Mouse (Mus musculus) limb, embryonic 14.5 days (tissue): ENCODE measurements around the gene Fam131c. TPM values are rescaled to one million over a fixed set of nuclear protein-coding genes. Genes with fewer than 3 reads are reported as not detected.

Experiments used
- ATAC-seq: fragments of 200-750 bp; cut with Nextera tagmentation; 2 replicates; pipeline ENCODE4 v1.8.0; 2017; ENCODE audit warnings: low read depth, moderate number of reproducible peaks, moderate TSS enrichment; ENCODE audit not compliant: low FRiP score
- DNase-seq: peaks from one replicate; pipeline ENCODE4 v3.0.0-alpha.2; 2015; ENCODE audit warnings: low spot score
- H3K27ac ChIP-seq: fragments of 300-500 bp; sonication (generic); replicated peaks from 2 replicates; pipeline ENCODE4 v1.5.1; 2014; ENCODE audit warnings: low read depth, mild to moderate bottlenecking, low read length, moderate library complexity, mixed read lengths
- H3K27me3 ChIP-seq: fragments of 300-500 bp; sonication (generic); 2 replicates; pipeline ENCODE4 v1.6.1; 2014; ENCODE audit warnings: low read length, mixed read lengths; ENCODE audit not compliant: control insufficient read depth, insufficient read depth
- H3K36me3 ChIP-seq: fragments of 300-500 bp; sonication (generic); 2 replicates; pipeline ENCODE4 v1.6.1; 2014; ENCODE audit warnings: mild to moderate bottlenecking, low read length, moderate library complexity, mixed read lengths; ENCODE audit not compliant: control insufficient read depth, insufficient read depth
- H3K4me1 ChIP-seq: fragments of 300-500 bp; sonication (generic); 2 replicates; pipeline ENCODE4 v1.6.1; 2014; ENCODE audit warnings: antibody characterized with exemption, low read length, mixed read lengths; ENCODE audit not compliant: control insufficient read depth, insufficient read depth
- H3K4me2 ChIP-seq: fragments of 300-500 bp; sonication (generic); replicated peaks from 2 replicates; pipeline ENCODE4 v1.6.1; 2014; ENCODE audit warnings: low read depth, mild to moderate bottlenecking, low read length, moderate library complexity; ENCODE audit not compliant: severe bottlenecking
- H3K4me3 ChIP-seq: fragments of 300-500 bp; sonication (generic); replicated peaks from 2 replicates; pipeline ENCODE4 v1.5.1; 2014; ENCODE audit warnings: low read length
- H3K9ac ChIP-seq: fragments of 300-500 bp; sonication (generic); 2 replicates; pipeline ENCODE4 v1.6.1; 2014; ENCODE audit warnings: mild to moderate bottlenecking, low read depth, low read length, moderate library complexity; ENCODE audit not compliant: severe bottlenecking
- H3K9me3 ChIP-seq: fragments of 300-500 bp; sonication (generic); 2 replicates; pipeline ENCODE4 v1.6.1; 2016; ENCODE audit warnings: low read length; ENCODE audit not compliant: control insufficient read depth
- POLR2A ChIP-seq: fragments of 200-500 bp; IDR thresholded peaks from 2 replicates; pipeline ENCODE4 v1.8.0; 2012; ENCODE audit warnings: inconsistent platforms, mild to moderate bottlenecking, moderate library complexity, borderline replicate concordance; ENCODE audit not compliant: insufficient read depth, insufficient read length; ENCODE audit errors: extremely low read depth
- WGBS: fragments of 180-500 bp; shearing (Covaris S2); extraction: QIAGEN DNeasy Blood & Tissue Kit; methylation state at CpG from one replicate; pipeline ENCODE4 v1.1.7; 2014; 5-methylcytosine and 5-hydroxymethylcytosine counted together
- polyA plus RNA-seq, 2 experiments: library from polyadenylated mRNA; depleted of rRNA in 1 of 2; stranded (reverse) in 1 of 2; unstranded in 1 of 2; fragments of >200 nt; fragmentation: Nextera tagmentation in 1 of 2; extraction: Ambion mirVana in 1 of 2; gene quantifications; 2 replicates each; pipeline versions ENCODE4 v1.2.1 to v1.2.3; 2012 to 2014

Fam131c gene
- polyA plus RNA-seq, 2 experiments, result 1.2 to 1.6 TPM

DNA sequence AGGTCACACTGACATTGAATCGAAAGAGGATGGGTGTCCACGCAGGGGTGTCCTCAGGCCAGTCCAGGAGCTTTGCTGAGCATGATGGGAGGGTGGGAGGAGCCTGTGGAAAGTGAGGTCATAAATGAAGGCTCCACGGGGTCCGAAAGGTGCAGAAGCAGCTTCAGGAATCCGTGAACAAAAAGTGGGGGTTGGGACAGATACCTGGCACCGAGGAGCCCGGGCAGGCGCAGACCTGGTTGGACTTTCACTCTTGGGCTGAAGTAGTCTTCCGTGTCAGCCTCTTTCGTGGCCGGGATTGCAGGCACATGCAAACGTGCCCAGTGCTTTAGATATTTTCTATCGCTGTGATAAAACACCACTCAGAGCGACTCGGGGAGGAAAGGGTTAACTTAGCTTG is 32.2 kb downstream of the Fam131c start:
- WGBS, result 85% methylated on average over 15 of the region's 15 CpGs
- Histone ChIP-seq H3K27ac (no peak overlapping the region), H3K27me3 (no peaks in the 10 kb centered on the region), H3K9ac (no peak overlapping the region), H3K9me3 (no peaks in the 10 kb centered on the region), H3K4me1 (peaks cover 4% of the 10 kb centered on the region; the same call in 1 of the 2 replicates), H3K4me2 (no peak overlapping the region), H3K36me3 (no peaks in the 10 kb centered on the region), H3K4me3 (no peak overlapping the region)
- DNase-seq, result no peak
- ATAC-seq, result no peak
- TF ChIP-seq POLR2A, result no peak

DNA sequence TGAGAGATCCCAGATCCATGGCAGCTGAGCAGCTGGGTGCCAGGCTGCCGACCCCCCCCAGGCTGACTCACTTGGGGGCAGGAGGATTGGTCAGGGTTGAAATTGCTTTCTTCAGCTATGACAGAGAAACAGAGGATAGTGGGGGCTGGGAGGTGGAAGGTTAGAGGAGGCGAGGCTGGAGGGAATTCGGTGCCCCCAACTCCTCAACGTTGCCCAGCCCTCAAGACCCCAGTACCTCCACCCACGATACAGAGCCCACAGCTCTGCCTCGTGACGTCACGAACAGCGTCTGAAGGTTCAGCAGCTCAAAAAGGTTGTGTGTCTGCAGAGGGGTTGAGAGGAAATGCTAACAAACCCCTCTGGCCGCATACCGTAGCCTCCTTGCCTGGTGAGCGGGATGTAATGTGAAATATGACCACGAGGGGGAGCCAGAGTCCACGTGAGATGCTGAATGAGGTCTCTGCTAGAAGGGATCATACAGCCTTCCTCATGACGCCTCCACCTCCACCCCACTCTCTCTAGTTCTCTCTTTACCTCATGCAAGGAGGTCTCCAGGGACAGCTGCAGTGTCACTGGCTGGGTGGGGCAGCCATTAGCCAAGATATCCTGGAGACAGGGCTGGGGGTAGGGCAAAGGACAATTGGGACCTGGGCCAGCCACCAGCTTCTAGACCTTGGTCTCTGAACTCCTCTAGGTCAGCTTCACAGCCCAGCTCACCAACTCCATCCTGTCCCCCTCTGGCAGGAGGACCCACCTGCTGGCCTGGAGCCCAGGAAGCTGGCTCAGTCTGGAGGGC is 36.7 kb downstream of the Fam131c start:
- ATAC-seq (peak; percentile 81), DNase-seq (peak; percentile 81)
- H3K9ac ChIP-seq, result peak overlapping the region; percentile 31; the same call in 1 of the 2 replicates
- no peaks in the 10 kb centered on the region for H3K9me3 ChIP-seq
- peak overlapping the region; percentile 7; the same call in 1 of the 2 replicates for H3K4me3 ChIP-seq
- H3K4me2 ChIP-seq, result peak overlapping the region; percentile 45
- no peak overlapping the region for H3K27ac ChIP-seq
- TF ChIP-seq POLR2A, result no peak
- H3K4me1 ChIP-seq, result peaks cover 4% of the 10 kb centered on the region; the same call in 1 of the 2 replicates
- no peaks in the 10 kb centered on the region for H3K27me3 ChIP-seq
- H3K36me3 ChIP-seq, result no peaks in the 10 kb centered on the region
- WGBS, result 15% methylated on average over 12 of the region's 15 CpGs

DNA sequence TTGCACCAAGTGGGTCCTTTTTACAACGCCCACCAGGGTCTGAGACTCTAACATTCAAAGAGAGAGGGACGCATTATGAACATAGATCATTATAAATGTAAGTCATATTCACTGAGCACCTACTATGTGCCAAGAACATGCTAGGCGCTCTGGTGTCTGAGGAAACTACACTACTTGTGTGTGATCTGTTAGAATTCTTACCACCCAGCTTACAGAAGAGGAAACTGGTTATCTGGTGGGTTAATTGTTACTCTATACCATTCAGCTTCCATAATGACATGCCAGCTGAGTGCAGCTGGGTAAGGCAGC is 37.2 kb downstream of the Fam131c start:
- no peak overlapping the region for H3K27ac ChIP-seq
- no peak for TF ChIP-seq POLR2A
- H3K4me1 ChIP-seq, result peaks cover 4% of the 10 kb centered on the region; the same call in 1 of the 2 replicates
- H3K4me2 ChIP-seq, result no peak overlapping the region
- H3K4me3 ChIP-seq, result no peak overlapping the region
- no peaks in the 10 kb centered on the region for H3K9me3 ChIP-seq
- H3K27me3 ChIP-seq, result no peaks in the 10 kb centered on the region
- DNase-seq (no peak), ATAC-seq (no peak)
- WGBS, result 84% methylated on average over 3 of the region's 3 CpGs
- H3K9ac ChIP-seq, result no peak overlapping the region
- H3K36me3 ChIP-seq, result no peaks in the 10 kb centered on the region

DNA sequence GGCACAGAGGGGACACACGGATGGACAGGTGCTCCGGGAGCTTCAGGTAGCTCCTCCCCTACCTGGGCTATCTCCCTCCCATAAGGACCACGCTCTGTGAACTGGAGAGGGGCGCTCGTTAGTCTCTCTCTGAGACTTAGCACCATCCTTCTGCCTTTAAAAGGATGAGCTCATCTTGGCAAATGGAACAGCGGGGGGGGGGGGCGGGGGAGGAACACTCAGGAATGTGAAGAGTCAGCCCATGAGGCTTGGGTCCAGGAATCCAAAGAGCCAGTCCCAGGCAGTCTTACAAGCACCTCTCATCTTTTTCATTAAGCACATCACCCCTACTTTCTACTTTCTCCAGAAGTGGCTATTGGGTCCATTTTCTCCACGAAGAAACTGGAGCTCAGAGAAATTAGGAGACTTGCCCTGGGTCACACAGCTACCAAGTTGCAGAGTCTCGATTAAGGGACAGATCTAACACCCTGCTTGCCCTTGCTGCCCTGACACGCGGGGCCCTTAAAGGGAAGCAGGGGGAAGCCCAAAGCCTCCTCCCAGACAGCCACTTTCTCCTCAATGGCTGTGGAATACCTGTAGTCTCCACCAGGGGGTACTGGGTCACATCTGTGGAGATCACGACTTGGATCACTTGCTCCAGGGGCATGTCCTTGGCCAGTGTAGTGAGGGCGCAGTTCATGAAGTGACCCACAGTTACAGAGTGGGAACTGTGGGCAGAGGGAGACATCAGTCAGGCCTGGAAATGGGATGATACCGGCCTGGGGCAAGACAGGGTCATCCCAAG is 38.7 kb downstream of the Fam131c start:
- peaks cover 4% of the 10 kb centered on the region; the same call in 1 of the 2 replicates for H3K4me1 ChIP-seq
- WGBS, result 36% methylated on average over 13 of the region's 14 CpGs
- H3K4me2 ChIP-seq, result no peak overlapping the region
- no peak for TF ChIP-seq POLR2A
- H3K9ac ChIP-seq, result no peak overlapping the region
- no peak overlapping the region for H3K27ac ChIP-seq
- no peak overlapping the region for H3K4me3 ChIP-seq
- DNase-seq (no peak), ATAC-seq (no peak)
- H3K27me3 ChIP-seq, result no peaks in the 10 kb centered on the region
- H3K36me3 ChIP-seq, result no peaks in the 10 kb centered on the region
- H3K9me3 ChIP-seq, result no peaks in the 10 kb centered on the region

DNA sequence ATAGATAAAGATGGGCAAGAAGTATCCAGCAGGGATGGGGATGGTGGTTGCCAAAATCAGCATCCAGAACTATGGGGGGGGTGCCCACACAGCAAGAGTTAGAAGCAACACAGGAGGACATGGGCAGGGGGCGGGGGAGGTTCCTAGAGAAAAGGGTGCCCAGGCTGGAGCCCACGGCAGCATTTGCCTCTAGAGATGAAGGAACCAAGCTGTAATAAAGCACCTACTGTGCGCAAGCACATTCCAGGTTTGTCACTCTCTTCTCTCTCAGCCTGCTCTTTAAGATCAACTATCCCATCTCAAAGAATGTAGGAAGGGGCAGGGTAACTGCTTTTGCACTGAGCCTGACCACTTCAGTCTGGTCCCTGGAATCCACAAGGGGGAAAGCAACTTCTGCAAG is 40.6 kb downstream of the Fam131c start:
- Histone ChIP-seq H3K4me3 (no peak overlapping the region), H3K9ac (no peak overlapping the region), H3K27me3 (no peaks in the 10 kb centered on the region), H3K9me3 (no peaks in the 10 kb centered on the region), H3K4me2 (no peak overlapping the region), H3K36me3 (no peaks in the 10 kb centered on the region), H3K4me1 (peaks cover 4% of the 10 kb centered on the region; the same call in 1 of the 2 replicates), H3K27ac (no peak overlapping the region)
- DNase-seq (no peak), ATAC-seq (no peak)
- no peak for TF ChIP-seq POLR2A
- WGBS, result 89% methylated on average over 3 of the region's 3 CpGs
